Mouse (Mus musculus) B cell, adult 67 days (primary cell): ENCODE data around the gene Ntpcr. TPM values are rescaled to one million over a fixed set of nuclear protein-coding genes. Genes with fewer than 3 reads are reported as not detected.

Experiments
- total RNA-seq, 2 experiments: library from RNA; stranded (reverse); gene quantifications; 4 replicates each; pipeline ENCODE4 v1.2.4; 2023

Gene Ntpcr
- 10 to 100 TPM in 1 of 2 experiments, 1 to 10 TPM in 1; 9.4 to 12.1 TPM for total RNA-seq

DNA sequence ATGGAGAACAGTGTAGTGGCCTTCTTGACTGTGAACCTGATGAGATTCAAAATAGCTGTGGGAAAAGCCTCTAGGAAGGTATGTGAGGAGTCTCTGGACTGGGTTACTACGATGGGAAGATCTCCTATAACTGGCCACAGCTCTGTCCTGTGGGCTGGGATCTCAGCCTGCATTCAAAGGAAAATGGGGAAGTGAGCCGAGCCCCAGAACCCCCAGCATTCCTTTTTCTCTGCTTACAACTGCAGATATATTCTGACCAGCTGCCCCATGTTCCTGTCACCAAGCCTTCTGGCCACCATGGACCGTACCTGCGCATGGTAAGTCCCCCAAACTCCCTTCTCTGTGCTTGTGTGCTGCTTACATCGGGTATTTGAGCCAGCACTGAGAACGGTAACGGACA, at the start of gene Ntpcr:
Ntpcr (plus strand) TSS at position 218 of the 400 bp plus-strand sequence.

Other genes with a start within 250 kb of the Ntpcr start
- gene Sipa1l2, start 160.2 kb upstream of the Ntpcr start, total RNA-seq: 10 to 100 TPM; 21.5 to 24.8 TPM
- 1 to 10 TPM; 2.6 to 3.7 TPM for gene Map10, start 60.1 kb upstream of the Ntpcr start, total RNA-seq
- gene Pcnx2, start 168.4 kb downstream of the Ntpcr start, total RNA-seq: not detected
- gene Map3k21, start 180.5 kb downstream of the Ntpcr start, total RNA-seq: not detected